Mouse (Mus musculus) midbrain, embryonic 16.5 days (tissue): ENCODE results near the gene Ly6g5b. TPM values are rescaled to one million over a fixed set of nuclear protein-coding genes. Genes with fewer than 3 reads are reported as not detected.

Experiments used
- ATAC-seq: fragments of 200-750 bp; cut with Nextera tagmentation; 2 replicates; pipeline ENCODE4 v1.8.0; 2017; ENCODE audit warnings: moderate TSS enrichment
- H3K27ac ChIP-seq: fragments of 300-500 bp; sonication (generic); 2 replicates; pipeline ENCODE4 v1.5.1; 2014; ENCODE audit warnings: mild to moderate bottlenecking, low read length, mixed read lengths
- H3K27me3 ChIP-seq: fragments of 300-500 bp; sonication (generic); 2 replicates; pipeline ENCODE4 v1.6.1; 2014; ENCODE audit warnings: low read depth, low read length, mixed read lengths; ENCODE audit not compliant: control insufficient read depth, insufficient read depth
- H3K36me3 ChIP-seq: fragments of 300-500 bp; sonication (generic); 2 replicates; pipeline ENCODE4 v1.6.1; 2014; ENCODE audit warnings: mild to moderate bottlenecking, low read length, moderate library complexity, mixed read lengths; ENCODE audit not compliant: control insufficient read depth, insufficient read depth
- H3K4me1 ChIP-seq: fragments of 300-500 bp; sonication (generic); 2 replicates; pipeline ENCODE4 v1.6.1; 2014; ENCODE audit warnings: mild to moderate bottlenecking, low read length, mixed read lengths; ENCODE audit not compliant: control insufficient read depth, insufficient read depth
- H3K4me2 ChIP-seq: fragments of 300-500 bp; sonication (generic); 2 replicates; pipeline ENCODE4 v1.6.1; 2014; ENCODE audit warnings: mild to moderate bottlenecking, low read length, mixed read lengths
- H3K4me3 ChIP-seq: fragments of 300-500 bp; sonication (generic); 2 replicates; pipeline ENCODE4 v1.5.1; 2014; ENCODE audit warnings: low read depth, mild to moderate bottlenecking, low read length, moderate library complexity, mixed read lengths
- H3K9ac ChIP-seq: fragments of 300-500 bp; sonication (generic); 2 replicates; pipeline ENCODE4 v1.6.1; 2014; ENCODE audit warnings: low read depth, low read length, mixed read lengths
- H3K9me3 ChIP-seq: fragments of 300-500 bp; sonication (generic); replicated peaks from 2 replicates; pipeline ENCODE4 v1.6.1; 2014; ENCODE audit warnings: mild to moderate bottlenecking, low read length, mixed read lengths; ENCODE audit not compliant: control insufficient read depth, poor library complexity, severe bottlenecking
- WGBS: fragments of 180-500 bp; shearing (Covaris S2); extraction: QIAGEN DNeasy Blood & Tissue Kit; methylation state at CpG from one replicate; pipeline ENCODE4 v1.1.7; 2014; 5-methylcytosine and 5-hydroxymethylcytosine counted together
- polyA plus RNA-seq: library from polyadenylated mRNA; unstranded; fragments of >200 nt; fragmentation: Nextera tagmentation; extraction: Ambion mirVana; gene quantifications from 2 replicates; pipeline ENCODE4 v1.2.1, GENCODE M21; 2015

Gene Ly6g5b
- polyA plus RNA-seq, 1 experiment from 2014 or later: 1.5 TPM

GRCm38 (mm10) chr17:35090166-35090932 is 24.9 kb downstream of the Ly6g5b start:
- H3K36me3 ChIP-seq: peaks cover 18% of the 10 kb centered on the region
- no peaks in the 10 kb centered on the region for H3K9me3 ChIP-seq
- peak overlapping the region; percentile 57 for H3K27ac ChIP-seq
- peaks cover 12% of the 10 kb centered on the region for H3K4me1 ChIP-seq
- peak overlapping the region; percentile 57 for H3K4me2 ChIP-seq
- H3K4me3 ChIP-seq: peak overlapping the region; percentile 64
- no peaks in the 10 kb centered on the region for H3K27me3 ChIP-seq
- peak overlapping the region; percentile 95 for H3K9ac ChIP-seq
- WGBS: 66% methylated on average over 8 of the region's 8 CpGs
- no peak for ATAC-seq

DNA sequence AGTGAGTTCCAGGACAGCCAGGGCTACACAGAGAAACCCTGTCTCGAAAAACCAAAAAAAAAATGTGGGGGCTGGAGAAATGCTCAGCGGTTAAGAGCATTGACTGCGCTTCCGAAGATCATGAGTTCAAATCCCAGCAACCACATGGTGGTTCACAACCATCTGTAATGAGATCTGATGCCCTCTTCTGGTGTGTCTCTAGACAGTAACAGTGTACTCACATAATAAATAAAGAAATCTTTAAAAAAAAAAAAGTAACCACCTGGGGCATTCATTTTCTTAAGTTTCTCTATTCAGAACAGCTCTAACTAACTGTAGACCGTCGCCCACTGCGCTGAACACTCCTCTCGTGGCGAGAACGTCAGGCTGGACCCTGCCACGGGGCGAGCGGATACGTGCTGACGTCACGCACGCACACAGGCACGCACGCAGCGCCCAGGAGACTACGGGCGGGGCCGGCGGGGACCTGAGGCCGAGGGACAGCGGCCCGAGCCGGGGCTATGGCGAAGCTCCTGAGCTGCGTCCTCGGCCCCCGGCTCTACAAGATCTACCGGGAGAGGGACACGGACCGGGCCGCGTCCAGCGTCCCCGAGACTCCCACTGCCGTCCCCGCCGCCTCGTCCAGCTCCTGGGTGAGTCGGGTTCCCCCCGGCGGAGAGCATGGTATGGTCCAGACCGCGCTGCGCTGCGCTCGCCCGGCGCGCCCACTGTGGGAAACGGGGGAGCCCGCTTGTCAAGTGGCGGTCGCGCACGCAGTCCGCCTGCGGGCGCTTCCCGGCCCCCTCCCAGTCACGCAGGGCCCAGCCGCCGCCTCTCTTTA is 26.2 kb downstream of the Ly6g5b start, which contains the start of gene Abhd16a:
Gene Abhd16a, plus strand, starts transcription at position 439 of the 820 bp plus-strand sequence.
- Histone ChIP-seq H3K4me1 (peaks cover 12% of the 10 kb centered on the region), H3K27ac (peak within 1 kb of the TSS; percentile 99), H3K27me3 (no peaks in the 10 kb centered on the region), H3K4me2 (peak within 1 kb of the TSS; percentile 57), H3K4me3 (peak within 1 kb of the TSS; percentile 64), H3K36me3 (peaks cover 14% of the 10 kb centered on the region; the same call in 1 of the 2 replicates), H3K9me3 (no peaks in the 10 kb centered on the region), H3K9ac (peak within 1 kb of the TSS; percentile 95)
- 4% methylated on average over 63 of the region's 67 CpGs for WGBS
- peak; percentile 98 for ATAC-seq

- Histone ChIP-seq H3K9me3 (no peaks in the 10 kb centered on the region), H3K9ac (no peak overlapping the region), H3K27ac (no peak overlapping the region), H3K27me3 (no peaks in the 10 kb centered on the region), H3K4me2 (no peak overlapping the region), H3K4me1 (peaks cover 12% of the 10 kb centered on the region), H3K36me3 (peaks cover 12% of the 10 kb centered on the region; the same call in 1 of the 2 replicates), H3K4me3 (no peak overlapping the region)
- WGBS: 49% methylated on average over 2 of the region's 2 CpGs
- no peak for ATAC-seq
Observed at GRCm38 (mm10) chr17:35088151-35088550, 27.1 kb downstream of the Ly6g5b start.

DNA sequence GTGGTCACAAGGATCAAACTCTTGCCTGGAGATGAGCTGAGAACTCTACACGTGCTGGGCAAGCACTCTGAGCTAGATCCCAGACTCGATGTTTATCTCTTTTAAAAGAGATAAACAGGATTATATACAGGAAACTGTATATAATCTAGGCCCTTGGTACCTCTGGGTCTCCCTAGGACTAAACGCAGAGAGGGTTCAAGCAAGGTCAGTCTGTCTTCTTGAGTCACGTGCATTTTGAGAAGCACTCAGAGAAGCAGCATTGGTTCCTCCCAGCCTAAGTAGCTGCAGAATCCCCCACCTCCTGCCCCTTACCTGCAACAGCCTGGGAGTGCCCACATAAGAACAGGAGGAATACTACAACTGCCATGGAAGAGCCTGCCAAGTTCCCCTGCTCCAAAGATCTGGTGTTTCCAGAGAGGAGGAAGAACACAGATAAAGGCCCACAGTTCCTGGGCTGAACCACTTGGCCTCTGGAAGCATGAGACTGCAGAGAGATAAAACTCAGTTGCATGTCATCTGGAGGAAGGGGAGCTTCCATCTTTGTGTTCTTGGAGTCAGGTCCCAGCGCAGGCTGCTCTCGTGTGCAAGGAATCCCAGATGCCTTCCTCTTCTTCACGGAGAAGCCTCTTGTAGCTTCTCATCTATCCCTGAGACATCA is 29.9 kb downstream of the Ly6g5b start, which contains the start of gene Ly6g6f:
Gene Ly6g6f, minus strand, starts transcription at position 403 of the 658 bp plus-strand sequence.
- Histone ChIP-seq H3K27me3 (no peaks in the 10 kb centered on the region), H3K27ac (no peak within 1 kb of the TSS), H3K4me2 (no peak within 1 kb of the TSS), H3K9me3 (no peaks in the 10 kb centered on the region), H3K36me3 (no peaks in the 10 kb centered on the region), H3K9ac (no peak within 1 kb of the TSS), H3K4me3 (no peak within 1 kb of the TSS), H3K4me1 (peaks cover 6% of the 10 kb centered on the region)
- ATAC-seq: no peak
- 84% methylated on average over 7 of the region's 7 CpGs for WGBS

DNA sequence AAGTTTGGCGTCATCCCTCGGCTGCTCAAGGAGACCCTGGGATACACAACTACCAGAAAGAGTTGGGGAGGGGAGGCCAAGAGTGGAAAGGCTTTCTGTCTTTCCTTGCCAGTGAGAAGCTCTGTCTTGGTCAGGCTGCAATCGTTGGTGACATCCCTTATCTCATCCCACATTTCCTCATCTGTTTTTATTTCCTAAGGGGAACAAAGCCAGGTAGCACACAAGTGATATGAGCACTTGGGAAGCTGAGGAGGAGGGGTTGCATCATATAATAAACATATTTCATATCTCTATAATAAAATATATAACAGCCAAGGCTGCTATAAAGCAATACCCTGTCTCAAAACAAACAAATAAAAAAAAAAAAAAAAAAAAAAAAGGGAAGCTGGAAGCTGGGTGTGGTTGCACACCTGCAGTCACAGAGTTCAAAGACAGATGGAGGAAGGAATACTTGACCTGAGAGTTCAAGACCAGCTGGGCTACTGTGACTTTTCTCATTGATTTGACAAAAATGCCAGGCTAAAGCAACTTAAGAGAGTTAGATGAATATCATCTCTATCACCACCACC is 31.2 kb downstream of the Ly6g5b start:
- H3K9me3 ChIP-seq: no peaks in the 10 kb centered on the region
- H3K27ac ChIP-seq: no peak overlapping the region
- no peak for ATAC-seq
- H3K27me3 ChIP-seq: no peaks in the 10 kb centered on the region
- 90% methylated on average over 3 of the region's 3 CpGs for WGBS
- H3K9ac ChIP-seq: no peak overlapping the region
- no peaks in the 10 kb centered on the region for H3K36me3 ChIP-seq
- no peak overlapping the region for H3K4me2 ChIP-seq
- H3K4me3 ChIP-seq: no peak overlapping the region
- H3K4me1 ChIP-seq: no peaks in the 10 kb centered on the region

GRCm38 (mm10) chr17:35082841-35083576 is 32.2 kb downstream of the Ly6g5b start:
- no peaks in the 10 kb centered on the region for H3K27me3 ChIP-seq
- no peak for ATAC-seq
- no peaks in the 10 kb centered on the region for H3K9me3 ChIP-seq
- no peak overlapping the region for H3K4me2 ChIP-seq
- WGBS: 84% methylated on average over 16 of the region's 16 CpGs
- no peak overlapping the region for H3K9ac ChIP-seq
- H3K27ac ChIP-seq: no peak overlapping the region
- H3K4me3 ChIP-seq: no peak overlapping the region
- H3K36me3 ChIP-seq: no peaks in the 10 kb centered on the region
- no peaks in the 10 kb centered on the region for H3K4me1 ChIP-seq

DNA sequence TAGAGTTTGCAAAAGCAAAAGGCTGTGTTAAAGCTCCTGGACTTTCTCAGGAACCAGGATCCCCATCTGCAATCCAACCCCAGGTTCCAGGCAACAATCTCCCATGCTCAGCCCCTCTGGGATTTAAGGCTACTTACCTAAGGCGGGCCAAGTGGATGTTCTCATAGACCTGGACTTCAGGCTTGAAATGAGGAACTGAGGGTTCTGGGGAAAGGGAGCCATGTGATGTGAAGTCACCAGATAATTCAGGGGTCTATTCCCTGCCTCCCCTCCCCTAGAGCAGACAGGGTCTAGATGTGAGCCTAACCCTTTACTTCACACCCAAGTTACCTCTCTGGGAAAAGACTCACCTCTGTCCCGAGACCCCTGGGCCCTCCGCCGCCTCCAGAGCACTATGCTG is 34.5 kb downstream of the Ly6g5b start:
- no peaks in the 10 kb centered on the region for H3K4me1 ChIP-seq
- no peak overlapping the region for H3K9ac ChIP-seq

DNA sequence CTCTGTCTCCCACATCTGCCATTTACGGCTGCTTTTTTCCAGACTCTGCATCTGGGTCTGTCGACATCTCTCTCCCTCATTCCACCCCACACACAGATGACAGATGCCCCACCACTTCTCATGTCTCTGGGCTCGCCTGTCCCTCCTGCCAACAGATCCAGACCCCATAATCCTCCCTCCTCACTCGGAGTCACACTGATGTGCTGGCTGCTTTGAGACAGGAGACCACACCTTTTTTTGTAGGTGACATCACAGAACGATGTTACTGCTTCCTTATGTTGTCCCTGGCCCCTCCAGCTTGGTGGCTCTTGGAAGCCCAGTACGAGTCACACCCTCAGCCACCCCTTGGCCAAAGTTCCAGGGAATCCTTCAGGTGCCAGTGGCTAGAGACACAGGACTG is 35.0 kb downstream of the Ly6g5b start:
- no peak overlapping the region for H3K27ac ChIP-seq
- no peaks in the 10 kb centered on the region for H3K4me1 ChIP-seq
- H3K27me3 ChIP-seq: no peaks in the 10 kb centered on the region
- 55% methylated on average over 6 of the region's 6 CpGs for WGBS
- ATAC-seq: no peak
- no peak overlapping the region for H3K4me3 ChIP-seq
- no peak overlapping the region for H3K4me2 ChIP-seq
- no peaks in the 10 kb centered on the region for H3K9me3 ChIP-seq
- H3K36me3 ChIP-seq: no peaks in the 10 kb centered on the region
- peak overlapping the region; percentile 10; the same call in 1 of the 2 replicates for H3K9ac ChIP-seq

More for the DNA sequence above, 34.5 kb downstream of the Ly6g5b start:
- Histone ChIP-seq H3K27ac (no peak overlapping the region), H3K27me3 (no peaks in the 10 kb centered on the region), H3K36me3 (no peaks in the 10 kb centered on the region), H3K4me3 (no peak overlapping the region), H3K9me3 (no peaks in the 10 kb centered on the region), H3K4me2 (no peak overlapping the region)
- 84% methylated on average over 4 of the region's 4 CpGs for WGBS
- no peak for ATAC-seq
